Mouse (Mus musculus): ENCODE measurements around the gene Ptbp3.

GRCm38 (mm10) chr4:59437990-59438854, 110.9 kb downstream of the Ptbp3 start, which contains the start of gene Susd1:
- TF ChIP-seq ZNF384 (IDR thresholded peaks at IDR 0.05; ENCODE audit: low read depth, low read length) (no peak), MAFK (IDR thresholded peaks at IDR 0.05; ENCODE audit: insufficient read depth, low read depth, low read length) (no peak), CHD2 (IDR thresholded peaks at IDR 0.05; ENCODE audit: low read depth, low read length) (no peak), HCFC1 (IDR thresholded peaks at IDR 0.05; ENCODE audit: borderline replicate concordance, insufficient read depth, low read length) (no peak), ZC3H11A (IDR thresholded peaks at IDR 0.05; ENCODE audit: borderline replicate concordance, low read depth, low read length) (no peak)
